Mouse (Mus musculus) retina, postnatal 1 day (tissue): ENCODE results near the gene Chil4.

ENCODE experiments used
- DNase-seq: peaks from one replicate; pipeline ENCODE4 v3.0.0-alpha.2; 2012

Gene Chil4

GRCm38 (mm10) chr3:106154413-106154812 is 64.9 kb downstream of the Chil4 start:
- DNase-seq = no peak
